Mouse (Mus musculus) hindbrain, postnatal 0 days (tissue): ENCODE measurements at regions not wholly inside any gene's neighbourhood (a gene's known extent, or its start where the extent isn't known, plus 50 kb on each side); places are given as distances from the start of the nearest gene placed in this dataset.
A peak's percentile ranks its signal among the peaks of the same experiment; 100 is the strongest.

ENCODE experiments used
- ATAC-seq: fragments of 200-750 bp; cut with Nextera tagmentation; 2 replicates; pipeline ENCODE4 v1.8.0; 2017; ENCODE audit warnings: mild to moderate bottlenecking, moderate TSS enrichment, moderate library complexity
- DNase-seq: peaks from one replicate; pipeline ENCODE4 v3.0.0-alpha.2; 2015; ENCODE audit warnings: low spot score
- H3K27ac ChIP-seq: fragments of 300-500 bp; sonication (generic); 2 replicates; pipeline ENCODE4 v1.5.1; 2014; ENCODE audit warnings: mild to moderate bottlenecking
- H3K27me3 ChIP-seq: fragments of 300-500 bp; sonication (generic); 2 replicates; pipeline ENCODE4 v1.6.1; 2014; ENCODE audit warnings: low read length, mixed read lengths; ENCODE audit not compliant: insufficient read depth
- H3K36me3 ChIP-seq: fragments of 300-500 bp; sonication (generic); 2 replicates; pipeline ENCODE4 v1.6.1; 2014; ENCODE audit warnings: low read length, mixed read lengths; ENCODE audit not compliant: insufficient read depth
- H3K4me1 ChIP-seq: fragments of 300-500 bp; sonication (generic); 2 replicates; pipeline ENCODE4 v1.6.1; 2014; ENCODE audit warnings: antibody characterized with exemption, low read length, mixed read lengths; ENCODE audit not compliant: insufficient read depth
- H3K4me2 ChIP-seq: fragments of 300-500 bp; sonication (generic); 2 replicates; pipeline ENCODE4 v1.6.1; 2014; ENCODE audit warnings: low read depth, mild to moderate bottlenecking, low read length, moderate library complexity, mixed read lengths
- H3K4me3 ChIP-seq: fragments of 300-500 bp; sonication (generic); 2 replicates; pipeline ENCODE4 v1.5.1; 2014; ENCODE audit warnings: low read length
- H3K9ac ChIP-seq: fragments of 300-500 bp; sonication (generic); replicated peaks from 2 replicates; pipeline ENCODE4 v1.6.1; 2014; ENCODE audit warnings: mild to moderate bottlenecking, low read length, moderate library complexity, mixed read lengths
- H3K9me3 ChIP-seq: fragments of 300-500 bp; sonication (generic); 2 replicates; pipeline ENCODE4 v1.6.1; 2016; ENCODE audit warnings: low read length, mixed read lengths
- CTCF ChIP-seq: IDR thresholded peaks from 2 replicates; pipeline ENCODE4 v1.5.1; 2016; ENCODE audit warnings: antibody characterized with exemption, control low read depth, low read depth
- WGBS: fragments of 180-500 bp; shearing (Covaris S2); extraction: QIAGEN DNeasy Blood & Tissue Kit; methylation state at CpG from one replicate; pipeline ENCODE4 v1.1.7; 2014; 5-methylcytosine and 5-hydroxymethylcytosine counted together

- Histone ChIP-seq H3K27ac (no peak overlapping the region), H3K27me3 (no peaks in the 10 kb centered on the region), H3K36me3 (no peaks in the 10 kb centered on the region), H3K4me1 (no peaks in the 10 kb centered on the region), H3K9me3 (no peaks in the 10 kb centered on the region), H3K4me2 (no peak overlapping the region), H3K4me3 (no peak overlapping the region), H3K9ac (no peak overlapping the region)
- DNase-seq (peak; percentile 86), ATAC-seq (peak; percentile 74; the same call in 1 of the 2 replicates)
- peak; percentile 78 for TF ChIP-seq CTCF
- 22% methylated on average over 6 of the region's 6 CpGs for WGBS
Observed at GRCm38 (mm10) chr3:61243876-61244527, 117.4 kb upstream of the Rap2b start.

GRCm38 (mm10) chr3:61246429-61246828 lies 115.0 kb upstream of the Rap2b start:
- Histone ChIP-seq H3K4me3 (no peak overlapping the region), H3K36me3 (no peaks in the 10 kb centered on the region), H3K9me3 (no peaks in the 10 kb centered on the region), H3K4me2 (no peak overlapping the region), H3K27ac (no peak overlapping the region), H3K27me3 (no peaks in the 10 kb centered on the region), H3K9ac (no peak overlapping the region), H3K4me1 (no peaks in the 10 kb centered on the region)
- ATAC-seq (no peak), DNase-seq (no peak)
- WGBS, result 68% methylated on average over 4 of the region's 4 CpGs
- TF ChIP-seq CTCF, result no peak

GRCm38 (mm10) chr3:61247344-61247743 lies 114.1 kb upstream of the Rap2b start:
- no peak for TF ChIP-seq CTCF
- H3K27ac ChIP-seq, result no peak overlapping the region
- H3K27me3 ChIP-seq, result no peaks in the 10 kb centered on the region
- WGBS, result 54% methylated on average over 1 of the region's 1 CpGs
- H3K4me2 ChIP-seq, result no peak overlapping the region
- no peak overlapping the region for H3K9ac ChIP-seq
- ATAC-seq (no peak), DNase-seq (no peak)
- no peaks in the 10 kb centered on the region for H3K4me1 ChIP-seq
- no peaks in the 10 kb centered on the region for H3K36me3 ChIP-seq
- no peak overlapping the region for H3K4me3 ChIP-seq
- H3K9me3 ChIP-seq, result no peaks in the 10 kb centered on the region

GRCm38 (mm10) chr3:61255232-61255631 lies 106.2 kb upstream of the Rap2b start:
- DNase-seq (no peak), ATAC-seq (no peak)
- no peaks in the 10 kb centered on the region for H3K27me3 ChIP-seq
- H3K4me1 ChIP-seq, result no peaks in the 10 kb centered on the region
- no peak for TF ChIP-seq CTCF
- no peaks in the 10 kb centered on the region for H3K9me3 ChIP-seq
- no peak overlapping the region for H3K4me2 ChIP-seq
- no peak overlapping the region for H3K4me3 ChIP-seq
- no peaks in the 10 kb centered on the region for H3K36me3 ChIP-seq
- H3K27ac ChIP-seq, result no peak overlapping the region
- WGBS, result 51% methylated on average over 4 of the region's 4 CpGs
- no peak overlapping the region for H3K9ac ChIP-seq

- H3K4me1 ChIP-seq, result no peaks in the 10 kb centered on the region
- no peak for TF ChIP-seq CTCF
- no peaks in the 10 kb centered on the region for H3K36me3 ChIP-seq
- no peak for ATAC-seq
- no peaks in the 10 kb centered on the region for H3K9me3 ChIP-seq
- H3K27ac ChIP-seq, result no peak overlapping the region
- WGBS, result 83% methylated on average over 2 of the region's 2 CpGs
- H3K4me3 ChIP-seq, result no peak overlapping the region
- no peak overlapping the region for H3K4me2 ChIP-seq
- H3K9ac ChIP-seq, result no peak overlapping the region
- no peak for DNase-seq
- H3K27me3 ChIP-seq, result no peaks in the 10 kb centered on the region
Observed at GRCm38 (mm10) chr3:61255643-61256042, 105.8 kb upstream of the Rap2b start.

- Histone ChIP-seq H3K4me1 (no peaks in the 10 kb centered on the region), H3K27ac (no peak overlapping the region), H3K36me3 (no peaks in the 10 kb centered on the region), H3K4me3 (no peak overlapping the region), H3K9me3 (no peaks in the 10 kb centered on the region), H3K9ac (no peak overlapping the region), H3K27me3 (no peaks in the 10 kb centered on the region), H3K4me2 (no peak overlapping the region)
- ATAC-seq (no peak), DNase-seq (peak; percentile 76)
- WGBS, result 72% methylated on average over 5 of the region's 5 CpGs
- peak; percentile 77 for TF ChIP-seq CTCF
Observed at GRCm38 (mm10) chr3:61268453-61269335, 92.7 kb upstream of the Rap2b start.
